Mouse (Mus musculus): ENCODE data around the gene Cilp.

Gene Cilp

DNA sequence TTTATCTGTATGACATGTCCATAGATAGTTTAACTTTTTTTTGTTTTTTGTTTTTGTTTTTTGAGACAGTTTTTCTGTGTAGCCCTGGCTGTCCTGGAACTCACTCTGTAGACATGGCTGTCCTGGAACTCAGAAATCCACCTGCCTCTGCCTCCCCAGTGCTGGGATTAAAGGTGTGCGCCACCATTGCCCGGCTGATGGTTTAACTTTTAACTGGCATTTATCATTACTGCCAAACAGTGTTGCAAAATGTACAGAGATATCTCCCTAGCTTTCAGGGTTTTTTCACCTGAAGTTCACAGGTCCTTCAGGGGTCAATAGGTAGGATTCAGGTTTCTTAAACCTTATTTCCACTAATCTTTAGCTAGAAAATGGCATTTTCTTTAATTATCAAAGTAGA is 32.1 kb downstream of the Cilp start:
- DNase-seq: no peak

- no peak for DNase-seq
Observed at GRCm38 (mm10) chr9:65298761-65299160, 33.8 kb downstream of the Cilp start.

- DNase-seq: no peak
Observed at GRCm38 (mm10) chr9:65299650-65300049, 34.7 kb downstream of the Cilp start.

- DNase-seq: no peak
Observed at GRCm38 (mm10) chr9:65302327-65302983, 37.5 kb downstream of the Cilp start.

DNA sequence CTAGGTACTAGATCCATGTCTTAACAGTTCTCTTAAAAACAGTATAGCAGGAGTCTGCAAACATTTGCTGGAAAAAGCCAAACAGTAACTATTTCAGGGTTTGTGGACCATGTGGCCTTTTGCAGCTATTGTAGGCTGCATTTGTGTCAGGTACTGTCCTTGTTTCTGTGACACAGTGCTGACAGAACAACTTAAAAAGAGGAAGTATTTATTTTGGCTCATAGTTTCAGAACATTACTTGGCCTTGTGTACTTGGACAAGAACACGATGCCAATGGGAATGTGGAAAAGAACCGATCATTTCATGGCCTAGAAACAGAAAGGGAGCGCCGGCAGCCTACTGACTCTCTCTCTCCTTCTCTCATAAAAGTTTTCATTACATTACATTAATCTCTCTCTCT is 38.6 kb downstream of the Cilp start:
- no peak for DNase-seq

DNA sequence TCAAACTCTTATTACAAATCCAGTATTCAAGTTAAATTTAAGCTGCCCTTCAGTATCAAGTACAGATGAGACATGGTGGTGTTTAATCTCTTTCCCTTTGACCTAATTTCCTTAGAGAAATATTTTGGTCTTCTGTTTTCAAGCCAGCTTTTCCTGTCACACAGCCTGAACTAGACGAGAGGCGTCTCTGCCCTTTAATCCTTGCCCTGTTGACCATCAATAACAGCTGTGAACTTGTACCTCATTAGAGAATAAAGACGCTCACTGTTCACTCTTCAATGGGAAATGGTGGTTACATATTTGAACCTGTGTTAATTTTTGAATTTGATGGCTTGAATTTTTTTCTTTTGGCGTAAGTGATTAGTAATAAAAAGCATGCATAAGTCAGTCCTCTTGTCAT is 39.3 kb downstream of the Cilp start:
- DNase-seq: no peak

GRCm38 (mm10) chr9:65306672-65307071 is 41.7 kb downstream of the Cilp start:
- DNase-seq: no peak

- DNase-seq: no peak
Observed at GRCm38 (mm10) chr9:65308011-65308410, 43.0 kb downstream of the Cilp start.

GRCm38 (mm10) chr9:65312669-65313357 is 47.8 kb downstream of the Cilp start:
- DNase-seq: no peak

- no peak for DNase-seq
Observed at GRCm38 (mm10) chr9:65313846-65314245, 48.9 kb downstream of the Cilp start.

GRCm38 (mm10) chr9:65322255-65322900 is 57.4 kb downstream of the Cilp start:
- DNase-seq: no peak

GRCm38 (mm10) chr9:65325971-65326370 is 61.0 kb downstream of the Cilp start:
- no peak for DNase-seq

GRCm38 (mm10) chr9:65327371-65327770 is 62.4 kb downstream of the Cilp start:
- no peak for DNase-seq

Measured in lung, postnatal 14 days (tissue).